Mouse (Mus musculus) ES-Bruce4 (cell line): ENCODE results near the gene Ptk6.

Experiments used
- CTCF ChIP-seq: IDR thresholded peaks from one replicate; pipeline ENCODE4 v1.8.1; 2011; ENCODE audit warnings: low read depth, low read length
- POLR2A ChIP-seq: IDR thresholded peaks from one replicate; pipeline ENCODE4 v1.8.1; 2011; ENCODE audit warnings: low read length; ENCODE audit not compliant: insufficient read depth

- TF ChIP-seq CTCF (no peak), POLR2A (no peak)
These were observed 25.7 kb upstream of the Ptk6 start for GRCm38 (mm10) chr2:181228335-181228734.
